Mouse (Mus musculus): ENCODE results near the gene Tet2. TPM values are rescaled to one million over a fixed set of nuclear protein-coding genes. Genes with fewer than 3 reads are reported as not detected.

Tet2 gene
- polyA plus RNA-seq, 1 experiment from 2014 or later = 15.8 TPM

- no peaks in the 10 kb centered on the region for H3K4me1 ChIP-seq
- ATAC-seq (ENCODE audit: insufficient number of reproducible peaks, low FRiP score, low TSS enrichment, low read depth) = no peak
- no peaks in the 10 kb centered on the region for H3K36me3 ChIP-seq
- H3K9me3 ChIP-seq = no peaks in the 10 kb centered on the region
- 59% methylated on average over 2 of the region's 2 CpGs for WGBS
- H3K4me3 ChIP-seq = no peak overlapping the region
- no peak overlapping the region for H3K4me2 ChIP-seq
- no peak overlapping the region for H3K27ac ChIP-seq
- no peaks in the 10 kb centered on the region for H3K27me3 ChIP-seq
- H3K9ac ChIP-seq = no peak overlapping the region
These were observed 18.7 kb upstream of the Tet2 start for GRCm38 (mm10) chr3:133563503-133564205.

- ATAC-seq (ENCODE audit: insufficient number of reproducible peaks, low FRiP score, low TSS enrichment, low read depth) = no peak
These were observed 14.6 kb upstream of the Tet2 start for GRCm38 (mm10) chr3:133559413-133560114.

GRCm38 (mm10) chr3:133557602-133558001 is 12.7 kb upstream of the Tet2 start:
- H3K4me1 ChIP-seq = no peaks in the 10 kb centered on the region
- H3K27ac ChIP-seq = no peak overlapping the region
- no peak for ATAC-seq (ENCODE audit: insufficient number of reproducible peaks, low FRiP score, low TSS enrichment, low read depth)
- no peak overlapping the region for H3K4me2 ChIP-seq
- WGBS = 60% methylated on average over 6 of the region's 6 CpGs
- no peak overlapping the region for H3K4me3 ChIP-seq
- H3K9ac ChIP-seq = no peak overlapping the region
- no peaks in the 10 kb centered on the region for H3K27me3 ChIP-seq
- H3K9me3 ChIP-seq = no peaks in the 10 kb centered on the region
- no peaks in the 10 kb centered on the region for H3K36me3 ChIP-seq

More at GRCm38 (mm10) chr3:133559413-133560114, 14.6 kb upstream of the Tet2 start:
- Histone ChIP-seq H3K9ac (no peak overlapping the region), H3K4me1 (no peaks in the 10 kb centered on the region), H3K27me3 (no peaks in the 10 kb centered on the region), H3K4me3 (no peak overlapping the region), H3K4me2 (no peak overlapping the region), H3K36me3 (no peaks in the 10 kb centered on the region), H3K9me3 (no peaks in the 10 kb centered on the region), H3K27ac (no peak overlapping the region)
- WGBS = 78% methylated on average over 6 of the region's 6 CpGs

- Histone ChIP-seq H3K4me1 (no peaks in the 10 kb centered on the region), H3K4me2 (no peak overlapping the region), H3K4me3 (no peak overlapping the region), H3K27ac (no peak overlapping the region), H3K9me3 (no peaks in the 10 kb centered on the region), H3K36me3 (no peaks in the 10 kb centered on the region), H3K27me3 (no peaks in the 10 kb centered on the region), H3K9ac (no peak overlapping the region)
- no peak for ATAC-seq (ENCODE audit: insufficient number of reproducible peaks, low FRiP score, low TSS enrichment, low read depth)
- WGBS = 77% methylated on average over 7 of the region's 7 CpGs
These were observed 12.2 kb upstream of the Tet2 start for GRCm38 (mm10) chr3:133557154-133557553.

- H3K9ac ChIP-seq = no peak overlapping the region
- H3K36me3 ChIP-seq = no peaks in the 10 kb centered on the region
- H3K4me2 ChIP-seq = no peak overlapping the region
- H3K27me3 ChIP-seq = no peaks in the 10 kb centered on the region
- H3K27ac ChIP-seq = no peak overlapping the region
- no peaks in the 10 kb centered on the region for H3K4me1 ChIP-seq
- H3K9me3 ChIP-seq = no peaks in the 10 kb centered on the region
- H3K4me3 ChIP-seq = no peak overlapping the region
- 80% methylated on average over 7 of the region's 7 CpGs for WGBS
- ATAC-seq (ENCODE audit: insufficient number of reproducible peaks, low FRiP score, low TSS enrichment, low read depth) = no peak
These were observed 10.4 kb upstream of the Tet2 start for GRCm38 (mm10) chr3:133555378-133555777.

- no peak for ATAC-seq (ENCODE audit: insufficient number of reproducible peaks, low FRiP score, low TSS enrichment, low read depth)
- WGBS = 81% methylated on average over 6 of the region's 6 CpGs
- Histone ChIP-seq H3K4me2 (no peak overlapping the region), H3K36me3 (no peaks in the 10 kb centered on the region), H3K9ac (no peak overlapping the region), H3K4me1 (no peaks in the 10 kb centered on the region), H3K27ac (no peak overlapping the region), H3K4me3 (no peak overlapping the region), H3K9me3 (no peaks in the 10 kb centered on the region), H3K27me3 (no peaks in the 10 kb centered on the region)
These were observed 9.7 kb upstream of the Tet2 start for GRCm38 (mm10) chr3:133554552-133555067.

GRCm38 (mm10) chr3:133554092-133554491 is 9.2 kb upstream of the Tet2 start:
- H3K4me1 ChIP-seq = no peaks in the 10 kb centered on the region
- H3K27me3 ChIP-seq = no peaks in the 10 kb centered on the region
- WGBS = 89% methylated on average over 4 of the region's 4 CpGs
- no peaks in the 10 kb centered on the region for H3K9me3 ChIP-seq
- no peak overlapping the region for H3K27ac ChIP-seq
- H3K36me3 ChIP-seq = no peaks in the 10 kb centered on the region
- H3K4me3 ChIP-seq = no peak overlapping the region
- H3K4me2 ChIP-seq = no peak overlapping the region
- no peak for ATAC-seq (ENCODE audit: insufficient number of reproducible peaks, low FRiP score, low TSS enrichment, low read depth)
- H3K9ac ChIP-seq = no peak overlapping the region

GRCm38 (mm10) chr3:133551941-133552340 is 7.0 kb upstream of the Tet2 start:
- no peak overlapping the region for H3K27ac ChIP-seq
- H3K9ac ChIP-seq = no peak overlapping the region
- H3K27me3 ChIP-seq = no peaks in the 10 kb centered on the region
- H3K9me3 ChIP-seq = no peaks in the 10 kb centered on the region
- WGBS = 63% methylated on average over 8 of the region's 8 CpGs
- no peak overlapping the region for H3K4me3 ChIP-seq
- H3K36me3 ChIP-seq = no peaks in the 10 kb centered on the region
- H3K4me2 ChIP-seq = no peak overlapping the region
- no peak for ATAC-seq (ENCODE audit: insufficient number of reproducible peaks, low FRiP score, low TSS enrichment, low read depth)
- H3K4me1 ChIP-seq = no peaks in the 10 kb centered on the region

GRCm38 (mm10) chr3:133549385-133550170 is 4.6 kb upstream of the Tet2 start:
- no peak overlapping the region for H3K4me3 ChIP-seq
- H3K9me3 ChIP-seq = no peaks in the 10 kb centered on the region
- H3K27ac ChIP-seq = no peak overlapping the region
- H3K9ac ChIP-seq = no peak overlapping the region
- no peaks in the 10 kb centered on the region for H3K27me3 ChIP-seq
- ATAC-seq (ENCODE audit: insufficient number of reproducible peaks, low FRiP score, low TSS enrichment, low read depth) = no peak
- no peak overlapping the region for H3K4me2 ChIP-seq
- H3K36me3 ChIP-seq = no peaks in the 10 kb centered on the region
- WGBS = 59% methylated on average over 7 of the region's 7 CpGs
- H3K4me1 ChIP-seq = no peaks in the 10 kb centered on the region

- Histone ChIP-seq H3K4me3 (no peak overlapping the region), H3K27ac (no peak overlapping the region), H3K4me1 (no peaks in the 10 kb centered on the region), H3K9ac (no peak overlapping the region), H3K27me3 (no peaks in the 10 kb centered on the region), H3K9me3 (no peaks in the 10 kb centered on the region), H3K36me3 (no peaks in the 10 kb centered on the region), H3K4me2 (no peak overlapping the region)
- WGBS = 60% methylated on average over 2 of the region's 2 CpGs
- ATAC-seq (ENCODE audit: insufficient number of reproducible peaks, low FRiP score, low TSS enrichment, low read depth) = no peak
These were observed 3.7 kb upstream of the Tet2 start for GRCm38 (mm10) chr3:133548613-133549012.

GRCm38 (mm10) chr3:133546790-133547189 is 1.9 kb upstream of the Tet2 start:
- H3K9ac ChIP-seq = no peak overlapping the region
- H3K36me3 ChIP-seq = no peaks in the 10 kb centered on the region
- H3K27ac ChIP-seq = no peak overlapping the region
- H3K4me3 ChIP-seq = no peak overlapping the region
- no peaks in the 10 kb centered on the region for H3K9me3 ChIP-seq
- H3K27me3 ChIP-seq = no peaks in the 10 kb centered on the region
- ATAC-seq (ENCODE audit: insufficient number of reproducible peaks, low FRiP score, low TSS enrichment, low read depth) = no peak
- H3K4me2 ChIP-seq = no peak overlapping the region
- WGBS = 54% methylated on average over 2 of the region's 2 CpGs
- H3K4me1 ChIP-seq = peaks cover 3% of the 10 kb centered on the region; the same call in 1 of the 2 replicates

GRCm38 (mm10) chr3:133545304-133545666 is 346 bp upstream of the Tet2 start:
- Histone ChIP-seq H3K27me3 (no peaks in the 10 kb centered on the region), H3K9me3 (no peaks in the 10 kb centered on the region), H3K4me1 (peaks cover 7% of the 10 kb centered on the region; the same call in 1 of the 2 replicates), H3K27ac (peak overlapping the region; percentile 98), H3K4me2 (peak overlapping the region; percentile 67), H3K4me3 (peak overlapping the region; percentile 79), H3K36me3 (no peaks in the 10 kb centered on the region), H3K9ac (no peak overlapping the region)
- ATAC-seq (ENCODE audit: insufficient number of reproducible peaks, low FRiP score, low TSS enrichment, low read depth) = no peak
- WGBS = 10% methylated on average over 6 of the region's 6 CpGs

All from limb, embryonic 15.5 days (tissue).